Mouse (Mus musculus) neural tube, embryonic 10.5 days (tissue): ENCODE data around the gene Acaa1a.

ENCODE experiments used
- DNase-seq: peaks from one replicate; pipeline ENCODE4 v3.0.0-alpha.2; 2017; ENCODE audit warnings: low spot score; ENCODE audit errors: extremely low spot score

The Acaa1a gene

GRCm38 (mm10) chr9:119339106-119339505 is 370 bp upstream of the Acaa1a start:
- DNase-seq, result no peak

DNA sequence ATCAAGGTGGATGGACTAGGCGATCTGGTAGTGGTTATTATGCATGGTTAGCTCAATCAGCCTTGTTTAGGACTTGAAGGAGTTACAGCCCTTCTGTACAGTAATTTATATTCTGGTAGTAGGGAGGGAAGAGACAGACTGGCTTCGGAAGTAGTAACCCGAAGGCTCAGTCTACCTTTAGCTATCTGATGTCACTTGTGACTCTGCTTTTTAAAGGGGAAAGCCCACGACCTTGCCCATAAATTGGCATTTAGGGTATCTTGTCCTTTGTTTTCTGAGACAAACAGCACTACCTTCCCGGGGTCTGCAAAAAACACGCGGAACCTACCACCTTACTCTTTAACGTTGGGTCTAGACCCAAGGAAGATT is 720 bp downstream of the Acaa1a start:
- DNase-seq, result peak; percentile 20

DNA sequence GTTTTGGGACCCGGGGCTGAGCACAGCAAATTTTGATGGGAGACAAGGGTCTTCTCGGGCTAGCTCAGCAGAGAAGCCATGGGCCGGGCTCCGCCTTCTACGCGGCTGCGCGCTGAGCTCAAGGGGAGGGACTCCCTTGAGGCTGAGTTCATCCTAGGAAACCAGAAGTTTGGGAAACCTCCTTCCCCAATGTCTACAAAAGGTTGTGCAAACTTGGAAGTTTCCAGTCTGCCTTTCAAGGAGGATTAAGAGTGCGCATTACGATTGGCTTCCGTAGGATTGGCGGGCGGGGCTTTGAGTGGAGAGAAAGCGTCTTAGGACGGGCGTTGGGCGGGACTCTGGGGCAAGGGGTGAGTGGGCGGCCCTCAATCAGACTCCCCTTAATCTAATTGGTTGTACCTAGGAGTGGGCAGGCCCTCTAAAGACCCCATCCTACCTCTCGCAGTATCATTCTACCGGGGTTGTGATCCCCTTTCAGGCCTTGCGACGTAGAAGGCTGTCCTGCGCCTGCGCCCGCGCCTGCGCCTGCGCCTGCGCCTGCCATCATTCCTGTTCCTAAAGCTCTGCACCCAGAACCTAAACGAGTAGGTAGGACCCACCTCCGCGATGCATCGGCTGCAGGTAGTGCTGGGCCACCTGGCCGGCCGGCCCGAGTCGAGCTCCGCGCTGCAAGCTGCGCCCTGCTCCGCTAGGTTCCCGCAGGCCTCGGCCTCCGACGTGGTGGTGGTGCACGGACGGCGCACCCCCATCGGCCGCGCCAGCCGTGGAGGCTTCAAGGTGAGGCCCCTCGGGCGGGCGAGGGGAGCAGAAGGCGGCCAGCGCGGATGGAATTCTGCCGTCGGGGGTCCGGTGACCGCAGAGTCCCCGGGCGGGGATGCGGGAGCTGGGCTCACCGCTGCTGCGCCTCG is 1.7 kb downstream of the Acaa1a start, which contains the start of gene Myd88:
Gene Myd88, minus strand, starts transcription at position 503 of the 908 bp plus-strand sequence.
- peak; percentile 88 for DNase-seq

- DNase-seq, result no peak
Observed at GRCm38 (mm10) chr9:119342728-119343127, 3.3 kb downstream of the Acaa1a start.

DNA sequence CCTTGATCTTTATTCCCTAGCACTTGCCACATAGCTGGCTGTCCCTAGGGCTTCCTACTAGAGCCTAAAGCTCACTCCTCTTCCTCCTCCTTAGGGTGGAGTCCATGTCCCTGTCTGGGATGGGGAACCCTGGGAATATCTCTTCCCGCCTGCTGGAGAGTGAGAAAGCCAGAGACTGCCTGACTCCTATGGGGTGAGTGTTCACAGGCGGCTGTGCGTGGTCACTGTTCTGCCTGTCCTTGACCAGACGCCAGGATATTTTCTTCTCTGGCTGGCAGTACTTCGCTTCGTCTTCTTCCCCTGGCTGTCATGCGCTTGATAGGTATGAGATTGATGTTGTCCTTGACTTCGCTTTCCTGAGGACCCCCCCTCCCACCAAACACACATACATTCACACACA is 6.9 kb downstream of the Acaa1a start:
- no peak for DNase-seq

GRCm38 (mm10) chr9:119350531-119350930 is 11.1 kb downstream of the Acaa1a start:
- no peak for DNase-seq

DNA sequence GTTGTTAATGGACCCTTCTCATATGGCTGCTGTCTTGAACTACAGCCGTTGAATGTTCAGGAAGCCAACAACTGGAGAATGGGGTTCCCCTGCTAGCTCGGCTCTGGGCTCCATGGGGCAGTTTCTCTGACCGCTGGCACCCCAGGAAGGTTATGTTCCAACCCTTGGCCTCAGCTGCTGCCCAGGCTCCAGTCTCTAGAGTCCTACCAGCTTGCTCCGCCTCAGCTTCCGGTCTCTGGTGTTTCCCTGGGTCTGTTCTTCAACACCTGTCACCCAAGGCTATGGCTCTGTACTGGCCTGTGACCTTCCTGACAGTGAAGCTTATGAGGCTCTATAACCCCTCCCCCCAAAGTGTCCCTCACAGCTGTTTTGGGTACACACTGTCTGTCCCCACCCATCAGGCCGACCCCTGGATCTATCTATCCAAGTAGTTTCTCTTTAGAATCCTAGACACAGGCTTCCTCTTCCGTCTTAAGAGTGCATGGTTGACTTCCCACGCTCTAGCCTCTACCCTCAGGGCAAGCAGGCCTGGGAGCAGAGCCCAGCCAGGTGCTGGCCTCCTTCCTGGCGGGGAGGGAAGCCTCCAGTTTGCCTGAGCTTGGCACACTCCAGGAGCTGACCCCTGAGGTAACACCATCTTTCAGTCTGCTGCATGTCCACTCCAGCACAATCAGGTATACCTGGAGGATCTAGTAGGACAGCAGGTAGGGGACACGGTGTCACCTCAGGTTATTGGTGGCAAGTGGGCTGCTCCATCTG is 11.7 kb downstream of the Acaa1a start:
- no peak for DNase-seq

- DNase-seq, result peak; percentile 76
Observed at GRCm38 (mm10) chr9:119352060-119352459, 12.6 kb downstream of the Acaa1a start.

DNA sequence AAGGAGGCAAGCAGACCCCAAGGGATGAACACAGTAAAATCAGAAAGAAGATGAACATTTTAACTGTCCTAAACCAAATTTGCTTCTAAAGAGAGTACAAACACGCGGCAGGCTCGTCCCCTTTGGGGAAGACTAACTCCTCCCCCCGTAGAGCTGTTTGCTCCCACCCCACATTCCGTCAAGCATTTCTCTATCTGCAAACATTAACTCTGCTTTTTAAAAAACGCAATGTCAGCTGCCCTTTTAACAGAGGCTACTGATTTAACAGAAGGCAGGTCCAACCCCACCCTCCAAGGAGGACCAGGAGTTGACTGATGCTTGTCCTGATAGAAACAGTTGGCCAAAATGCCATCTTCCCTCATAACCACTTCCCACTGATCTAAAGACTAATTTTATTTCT is 14.4 kb downstream of the Acaa1a start:
- no peak for DNase-seq

DNA sequence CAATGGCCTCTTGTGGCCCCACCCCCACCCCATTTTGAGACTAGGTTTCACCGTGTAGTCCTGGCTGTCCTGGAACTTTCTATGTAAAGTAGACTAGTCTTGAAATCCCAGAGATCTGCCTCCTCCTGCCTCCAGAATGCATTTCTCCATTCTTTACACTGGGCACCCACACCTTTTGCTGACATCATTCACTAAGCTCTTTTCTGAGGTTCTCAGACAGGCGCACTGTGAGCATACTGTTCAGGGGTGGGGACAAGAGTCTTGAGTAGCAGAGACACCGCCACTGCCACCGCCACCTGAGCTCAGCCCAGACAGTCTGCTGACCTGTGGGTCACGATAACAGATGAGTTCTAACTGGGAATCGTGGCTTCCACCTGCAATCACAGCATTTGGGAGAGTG is 16.5 kb downstream of the Acaa1a start:
- no peak for DNase-seq

GRCm38 (mm10) chr9:119357331-119358057 is 18.0 kb downstream of the Acaa1a start, which contains the start of gene Xylb:
Xylb (plus strand) TSS chr9:119357381.
- peak; percentile 91 for DNase-seq

DNA sequence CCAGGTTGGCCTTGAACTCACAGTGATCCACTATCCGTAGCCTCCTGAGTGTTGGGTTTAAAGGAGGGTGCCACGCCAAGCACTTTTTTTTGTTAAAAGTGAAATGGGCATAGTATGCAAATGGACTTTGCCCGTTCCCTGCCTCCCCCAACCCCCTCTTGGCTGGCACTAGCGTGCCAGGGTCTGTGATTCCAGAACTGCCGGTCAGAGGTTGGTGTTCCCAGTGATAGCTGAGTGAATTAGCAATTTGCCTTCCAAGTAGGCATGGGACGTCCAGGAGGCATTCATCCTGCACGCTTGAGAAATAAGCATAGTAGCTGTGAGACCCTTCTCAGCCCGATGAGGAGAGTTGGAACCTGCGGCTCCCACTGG is 18.6 kb downstream of the Acaa1a start:
- no peak for DNase-seq

DNA sequence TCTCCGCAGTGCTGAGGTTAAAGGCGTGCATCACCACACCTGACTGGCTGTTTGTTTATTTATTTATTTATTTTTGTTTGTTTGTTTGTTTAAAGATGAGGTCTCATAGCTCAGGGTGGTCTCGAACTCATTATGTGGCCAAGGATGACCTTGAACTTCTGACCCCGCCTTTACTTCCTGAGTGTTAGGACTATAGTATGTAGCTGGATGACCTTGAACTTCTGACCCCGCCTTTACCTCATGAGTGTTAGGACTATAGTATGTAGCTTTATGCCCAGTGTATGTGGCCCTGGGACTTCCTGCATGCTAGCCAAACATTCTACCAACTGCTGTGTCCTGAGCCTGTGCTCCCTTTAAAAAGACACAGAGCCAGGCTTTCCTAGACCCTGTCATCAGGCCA is 21.9 kb downstream of the Acaa1a start:
- no peak for DNase-seq

DNA sequence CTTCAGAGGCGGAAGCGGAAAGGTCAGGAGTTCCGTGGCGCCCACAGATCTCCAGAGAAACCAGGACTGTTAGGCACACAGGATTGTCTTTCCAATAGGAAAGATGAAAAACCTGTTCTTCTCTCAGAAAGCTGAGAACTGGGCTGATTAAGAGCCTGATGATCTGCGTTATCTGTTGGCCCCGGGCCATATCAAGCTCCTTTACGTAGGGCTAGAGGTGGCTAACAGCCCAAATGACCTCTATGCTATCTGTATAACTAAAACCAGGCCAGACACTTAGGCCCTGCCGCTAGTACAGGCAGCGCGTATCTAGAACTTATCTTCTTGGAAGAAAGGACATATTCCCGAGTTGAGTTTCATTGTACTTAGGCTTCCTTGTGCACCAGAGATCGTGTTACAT is 23.8 kb downstream of the Acaa1a start:
- no peak for DNase-seq

DNA sequence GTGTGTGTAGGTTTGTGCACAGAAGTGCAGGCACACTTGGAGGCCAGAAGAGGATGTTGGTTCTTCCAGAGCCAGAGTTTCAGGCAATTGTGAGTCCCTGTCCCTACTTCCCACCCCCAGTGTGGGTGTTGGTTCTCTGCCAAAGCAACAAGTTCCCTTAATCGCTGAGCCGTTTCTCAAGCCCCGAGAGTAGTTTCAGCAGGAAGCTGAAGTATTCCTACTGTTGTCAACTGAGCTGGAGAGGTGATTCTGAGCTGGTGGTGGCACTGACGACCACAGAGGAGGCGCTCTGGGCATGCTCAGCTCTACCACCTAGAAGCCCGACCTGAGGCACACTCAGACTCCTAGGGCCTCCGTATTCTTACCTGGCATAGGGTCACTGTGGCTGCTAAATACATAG is 25.8 kb downstream of the Acaa1a start, which contains the start of gene Slc22a14:
Gene Slc22a14, minus strand, starts transcription at position 270 of the 400 bp plus-strand sequence.
- no peak for DNase-seq

GRCm38 (mm10) chr9:119368367-119368766 is 28.9 kb downstream of the Acaa1a start:
- DNase-seq, result no peak

DNA sequence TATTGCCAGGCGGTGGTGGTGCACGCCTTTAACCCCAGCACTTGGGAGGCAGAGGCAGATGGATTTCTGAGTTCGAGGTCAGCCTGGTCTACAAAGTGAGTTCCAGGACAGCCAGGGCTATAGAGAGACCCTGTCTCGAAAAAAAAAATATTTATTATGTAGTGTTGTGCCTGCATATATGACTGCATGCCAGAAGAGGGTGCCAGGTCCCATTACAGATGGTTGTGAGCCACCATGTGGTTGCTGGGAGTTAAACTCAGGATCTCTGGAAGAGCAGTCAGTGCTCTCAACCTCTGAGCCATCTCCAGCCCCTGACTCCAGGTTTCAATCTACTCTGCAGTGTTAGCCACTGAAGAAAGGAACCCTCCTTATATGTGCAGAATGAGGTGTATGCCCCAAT is 31.3 kb downstream of the Acaa1a start:
- DNase-seq, result peak; percentile 18

- peak; percentile 35 for DNase-seq
Observed at GRCm38 (mm10) chr9:119371251-119371650, 31.8 kb downstream of the Acaa1a start.

DNA sequence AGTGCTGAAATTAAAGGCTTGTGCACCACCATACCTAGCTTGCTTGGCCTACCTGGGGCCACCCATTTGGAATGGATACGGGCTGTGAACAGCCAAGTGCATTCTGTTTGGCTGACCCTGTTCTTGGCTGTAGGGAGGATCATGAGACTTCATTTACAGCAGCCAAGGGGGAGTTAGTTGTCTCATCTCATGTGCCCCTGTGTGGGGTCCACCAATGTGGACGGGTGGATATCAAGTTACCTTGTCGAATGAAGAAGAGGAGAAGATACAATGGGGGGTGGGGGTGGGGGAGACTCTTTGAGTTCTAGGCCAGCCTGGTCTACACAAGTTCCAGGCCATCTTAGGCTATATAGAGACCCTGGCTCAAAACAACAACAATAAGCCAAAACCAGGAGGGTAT is 35.5 kb downstream of the Acaa1a start:
- DNase-seq, result no peak

DNA sequence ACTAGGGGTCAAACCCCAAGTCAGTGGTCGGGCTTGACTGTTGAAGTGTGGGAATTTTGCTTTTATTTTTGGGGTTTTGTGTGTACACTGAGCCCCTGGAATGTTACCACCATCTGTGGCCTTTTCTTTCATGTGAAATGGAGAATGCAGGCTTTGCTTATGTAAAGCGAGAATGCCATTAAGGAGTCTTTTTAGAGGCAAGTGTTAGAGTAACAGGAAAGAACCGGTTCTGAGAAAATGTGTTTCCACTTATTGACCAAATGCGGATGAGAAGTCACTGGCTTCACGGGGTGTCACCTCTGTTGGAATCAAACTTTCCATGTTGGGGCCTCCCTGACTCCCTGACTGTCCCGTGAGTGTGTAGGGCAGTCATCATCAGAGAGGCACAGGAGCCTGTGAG is 36.1 kb downstream of the Acaa1a start:
- no peak for DNase-seq

GRCm38 (mm10) chr9:119378231-119378630 is 38.8 kb downstream of the Acaa1a start:
- no peak for DNase-seq

- no peak for DNase-seq
Observed at GRCm38 (mm10) chr9:119382603-119383002, 43.1 kb downstream of the Acaa1a start.
